Mouse (Mus musculus) spleen, adult 2 months (tissue): ENCODE results near the gene Gm10190.

Experiments
- CTCF ChIP-seq: fragments of 200-500 bp; IDR thresholded peaks from 2 replicates; pipeline ENCODE4 v1.5.1; 2011; ENCODE audit warnings: mild to moderate bottlenecking, inconsistent platforms; ENCODE audit not compliant: insufficient read depth, insufficient read length, insufficient replicate concordance; ENCODE audit errors: extremely low read depth
- POLR2A ChIP-seq: fragments of 200-500 bp; IDR thresholded peaks from 2 replicates; pipeline ENCODE4 v1.6.1; 2011; ENCODE audit warnings: low read depth, low read length, inconsistent platforms

DNA sequence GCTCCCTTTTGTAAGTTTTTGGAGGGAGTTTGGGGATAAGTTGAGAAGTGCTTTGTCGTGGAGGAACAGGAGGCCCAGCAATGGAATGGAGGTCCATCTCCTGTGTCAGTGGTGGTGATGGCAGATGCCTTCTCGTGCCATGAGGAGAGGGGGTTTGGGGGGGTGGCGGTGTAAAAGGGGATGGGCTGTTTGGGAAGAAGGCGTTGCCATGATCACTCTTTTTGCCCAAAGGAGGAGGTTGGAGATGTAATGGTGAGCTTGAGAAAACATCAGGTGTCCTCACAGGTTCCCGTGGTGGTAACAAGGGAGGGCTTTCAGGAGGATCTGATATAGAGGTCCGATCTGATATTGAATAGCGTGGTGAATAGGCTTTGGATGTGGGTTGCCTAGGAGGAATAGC lies 24.9 kb upstream of the Gm10190 start:
- TF ChIP-seq POLR2A (no peak), CTCF (no peak)
